ENCODE assay signal across 28 mouse cellular contexts in the genomic region with DNA sequence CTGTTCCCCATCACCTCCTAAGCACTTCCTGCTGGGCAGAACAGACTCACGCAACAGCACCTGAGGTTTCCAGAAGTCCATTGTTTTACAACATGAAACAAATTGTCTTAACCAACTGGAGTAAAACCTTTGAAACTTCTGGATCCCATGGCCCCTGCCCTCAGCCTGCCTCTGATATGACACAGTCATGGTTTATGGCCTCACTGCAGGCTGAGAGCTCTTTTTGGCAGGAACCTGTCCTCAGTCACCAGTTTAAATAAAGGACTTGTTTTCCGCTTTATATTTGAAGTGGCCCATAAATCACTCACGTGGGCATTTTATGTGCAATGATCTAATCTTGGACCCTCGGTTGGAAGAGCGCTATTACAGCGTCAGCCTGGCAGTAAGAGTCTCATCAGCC.
"Had no signal": no experiment of that assay in that cellular context is flagged by ENCODE, and none has a peak within 500 bp of the region (broad histone marks: within the 10 kb centered on the region; RNA-seq: fewer than 3 reads in every experiment).

No protein-coding gene starts in this region.

- DNase-seq: cerebellum, adult 2 months; cerebellum, adult 8-10 months; cerebellum, adult 9-10 months; cerebellum, adult 9-11 months; cerebellum, postnatal 10 days; cerebellum, postnatal 14 days; cerebellum, postnatal 25 days; cerebellum, postnatal 36 days; embryo, embryonic 11 days; forebrain, postnatal 0 days; gastrocnemius, adult 2 months; gastrocnemius, postnatal 10 days; gastrocnemius, postnatal 14 days; gastrocnemius, postnatal 25 days; gastrocnemius, postnatal 36 days; heart, adult 18-20 months; heart, adult 2 months had no signal

- H3K27ac ChIP-seq: embryonic facial prominence, embryonic 10.5 days; embryonic facial prominence, embryonic 12.5 days; embryonic facial prominence, embryonic 13.5 days; embryonic facial prominence, embryonic 15.5 days; forebrain, embryonic 10.5 days; forebrain, embryonic 12.5 days; forebrain, embryonic 13.5 days; forebrain, embryonic 15.5 days; gastrocnemius, adult 2 months; heart, adult 2 months had no signal

- H3K9me3 ChIP-seq: embryonic facial prominence, embryonic 10.5 days; embryonic facial prominence, embryonic 12.5 days; embryonic facial prominence, embryonic 13.5 days; embryonic facial prominence, embryonic 15.5 days; forebrain, embryonic 10.5 days; forebrain, embryonic 12.5 days; forebrain, embryonic 13.5 days; forebrain, embryonic 15.5 days had no signal

- H3K4me3 ChIP-seq: embryonic facial prominence, embryonic 10.5 days; embryonic facial prominence, embryonic 12.5 days; embryonic facial prominence, embryonic 13.5 days; embryonic facial prominence, embryonic 15.5 days; erythroblast, embryonic 14.5 days; forebrain, embryonic 10.5 days; forebrain, embryonic 12.5 days; forebrain, embryonic 13.5 days; forebrain, embryonic 15.5 days; gastrocnemius, adult 2 months; heart, adult 2 months had no signal

- ATAC-seq: forebrain, embryonic 13.5 days; forebrain, embryonic 14.5 days; forebrain, embryonic 15.5 days; forebrain, embryonic 16.5 days; forebrain, postnatal 0 days had no signal

- H3K27me3 ChIP-seq: embryonic facial prominence, embryonic 12.5 days; embryonic facial prominence, embryonic 13.5 days; embryonic facial prominence, embryonic 15.5 days; forebrain, embryonic 12.5 days; forebrain, embryonic 13.5 days; forebrain, embryonic 15.5 days had no signal

- H3K4me2 ChIP-seq: embryonic facial prominence, embryonic 12.5 days; embryonic facial prominence, embryonic 13.5 days; embryonic facial prominence, embryonic 15.5 days; forebrain, embryonic 12.5 days; forebrain, embryonic 13.5 days; forebrain, embryonic 15.5 days had no signal

- H3K4me1 ChIP-seq: embryonic facial prominence, embryonic 12.5 days; embryonic facial prominence, embryonic 15.5 days had no signal

- H3K9ac ChIP-seq: embryonic facial prominence, embryonic 12.5 days; embryonic facial prominence, embryonic 13.5 days; embryonic facial prominence, embryonic 15.5 days; forebrain, embryonic 12.5 days; forebrain, embryonic 13.5 days; forebrain, embryonic 15.5 days; forebrain, postnatal 0 days had no signal

- H3K36me3 ChIP-seq: embryonic facial prominence, embryonic 10.5 days; embryonic facial prominence, embryonic 12.5 days; embryonic facial prominence, embryonic 13.5 days; embryonic facial prominence, embryonic 15.5 days; forebrain, embryonic 10.5 days; forebrain, embryonic 12.5 days; forebrain, embryonic 15.5 days had no signal
